Mouse (Mus musculus): ENCODE measurements around the gene Bmpr1b. TPM values are rescaled to one million over a fixed set of nuclear protein-coding genes. Genes with fewer than 3 reads are reported as not detected.

Gene Bmpr1b
- polyA plus RNA-seq, 1 experiment from 2014 or later: 4.2 TPM

DNA sequence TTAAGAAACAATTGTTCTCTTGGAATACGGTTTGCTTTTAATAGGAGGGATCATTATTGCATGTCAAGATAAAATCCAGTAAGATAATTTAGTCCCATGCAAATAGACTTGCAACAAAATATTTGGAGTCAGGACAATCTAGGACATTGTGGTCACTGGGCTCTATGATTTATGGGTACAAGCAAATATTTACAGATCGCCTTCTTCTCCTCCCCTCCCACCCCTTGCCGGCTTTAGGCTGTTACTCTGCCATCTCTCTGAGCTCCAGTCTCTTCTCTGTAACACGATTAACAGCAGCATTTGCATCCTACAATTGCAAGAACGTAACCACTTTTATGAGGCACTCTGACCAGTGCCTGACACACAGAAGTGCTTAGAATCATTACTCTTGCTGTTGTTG lies 104.1 kb downstream of the Bmpr1b start:
- no peak for ATAC-seq (ENCODE audit: low FRiP score, low TSS enrichment)
- no peaks in the 10 kb centered on the region for H3K4me1 ChIP-seq (ENCODE audit: control insufficient read depth, insufficient read depth, low read length)
- no peak overlapping the region for H3K27ac ChIP-seq (replicated peaks; ENCODE audit: low read depth, low read length)
- no peaks in the 10 kb centered on the region for H3K27me3 ChIP-seq (ENCODE audit: control insufficient read depth, insufficient read depth, low read length)
- H3K9me3 ChIP-seq (ENCODE audit: control insufficient read depth, low read length): no peaks in the 10 kb centered on the region
- 73% methylated on average over 5 of the region's 5 CpGs for WGBS
- no peak for DNase-seq
- H3K4me3 ChIP-seq (replicated peaks; ENCODE audit: low read depth, low read length): no peak overlapping the region
- H3K4me2 ChIP-seq (ENCODE audit: low read length): no peak overlapping the region
- H3K9ac ChIP-seq (replicated peaks; ENCODE audit: low read length): no peak overlapping the region
- no peaks in the 10 kb centered on the region for H3K36me3 ChIP-seq (ENCODE audit: control insufficient read depth, insufficient read depth, low read length)

DNA sequence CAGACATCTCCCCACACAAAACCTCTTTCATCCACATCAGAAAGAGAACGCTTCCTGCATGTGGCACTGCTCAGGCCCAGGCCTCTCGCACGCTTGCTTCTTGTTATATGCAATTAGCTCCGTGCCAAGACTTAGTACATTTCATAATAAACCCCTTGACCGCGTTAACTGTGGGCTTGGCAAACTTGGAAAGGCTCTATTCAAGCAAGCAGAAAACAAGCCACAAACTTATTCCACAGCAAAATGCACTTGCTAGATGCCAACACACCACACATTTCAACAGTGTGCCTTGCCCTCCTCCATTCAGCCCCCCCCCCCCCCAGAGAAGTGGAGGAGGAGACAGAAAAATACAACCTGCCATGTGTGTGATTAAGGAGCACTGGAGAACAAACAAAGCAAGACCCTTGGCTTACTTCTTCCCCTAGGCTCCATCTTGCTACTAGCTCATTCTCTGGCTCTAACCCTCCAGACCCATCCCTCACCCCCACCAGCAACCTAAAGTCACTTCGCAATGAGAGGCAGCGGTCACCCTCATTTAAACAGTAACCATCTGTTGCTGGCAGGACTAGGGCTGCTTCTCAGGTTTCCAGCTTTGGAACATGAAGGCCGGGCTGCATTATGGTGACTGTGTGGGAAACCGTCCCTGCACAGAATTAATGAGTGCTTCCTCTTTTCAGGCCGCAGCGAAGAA lies 105.5 kb downstream of the Bmpr1b start:
- ATAC-seq (ENCODE audit: low FRiP score, low TSS enrichment): peak; percentile 77
- Histone ChIP-seq H3K4me3 (replicated peaks; ENCODE audit: low read depth, low read length) (no peak overlapping the region), H3K4me1 (ENCODE audit: control insufficient read depth, insufficient read depth, low read length) (no peaks in the 10 kb centered on the region), H3K9ac (replicated peaks; ENCODE audit: low read length) (no peak overlapping the region), H3K36me3 (ENCODE audit: control insufficient read depth, insufficient read depth, low read length) (no peaks in the 10 kb centered on the region), H3K27me3 (ENCODE audit: control insufficient read depth, insufficient read depth, low read length) (no peaks in the 10 kb centered on the region), H3K4me2 (ENCODE audit: low read length) (no peak overlapping the region), H3K9me3 (ENCODE audit: control insufficient read depth, low read length) (no peaks in the 10 kb centered on the region), H3K27ac (replicated peaks; ENCODE audit: low read depth, low read length) (0 out of 2 replicates have a peak overlapping the region, but pooled peaks have one; percentile 6)
- 30% methylated on average over 12 of the region's 12 CpGs for WGBS
- DNase-seq: peak; percentile 37

DNA sequence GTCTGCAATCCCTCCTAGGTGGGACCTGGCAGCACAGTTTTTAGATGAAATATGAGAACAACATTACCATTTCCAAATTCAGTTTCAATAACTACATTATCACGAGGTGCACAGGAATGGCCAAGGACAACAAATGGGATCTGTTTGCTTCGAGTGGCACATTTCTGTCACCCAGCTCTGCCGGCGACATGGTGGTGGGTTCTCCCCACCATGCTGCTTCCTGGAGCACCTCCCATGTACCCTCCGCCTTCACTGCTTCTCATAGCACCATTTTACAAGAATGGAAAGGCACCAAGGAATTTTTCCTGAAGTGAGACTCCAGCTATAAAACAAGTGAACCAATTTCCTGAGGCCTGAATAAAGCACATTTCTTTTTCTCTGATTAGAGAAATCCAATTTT lies 108.0 kb downstream of the Bmpr1b start:
- Histone ChIP-seq H3K4me1 (ENCODE audit: control insufficient read depth, insufficient read depth, low read length) (no peaks in the 10 kb centered on the region), H3K27me3 (ENCODE audit: control insufficient read depth, insufficient read depth, low read length) (no peaks in the 10 kb centered on the region), H3K4me2 (ENCODE audit: low read length) (no peak overlapping the region), H3K36me3 (ENCODE audit: control insufficient read depth, insufficient read depth, low read length) (no peaks in the 10 kb centered on the region), H3K27ac (replicated peaks; ENCODE audit: low read depth, low read length) (no peak overlapping the region), H3K4me3 (replicated peaks; ENCODE audit: low read depth, low read length) (no peak overlapping the region), H3K9ac (replicated peaks; ENCODE audit: low read length) (no peak overlapping the region), H3K9me3 (ENCODE audit: control insufficient read depth, low read length) (no peaks in the 10 kb centered on the region)
- no peak for DNase-seq
- WGBS: 93% methylated on average over 5 of the region's 5 CpGs
- no peak for ATAC-seq (ENCODE audit: low FRiP score, low TSS enrichment)

DNA sequence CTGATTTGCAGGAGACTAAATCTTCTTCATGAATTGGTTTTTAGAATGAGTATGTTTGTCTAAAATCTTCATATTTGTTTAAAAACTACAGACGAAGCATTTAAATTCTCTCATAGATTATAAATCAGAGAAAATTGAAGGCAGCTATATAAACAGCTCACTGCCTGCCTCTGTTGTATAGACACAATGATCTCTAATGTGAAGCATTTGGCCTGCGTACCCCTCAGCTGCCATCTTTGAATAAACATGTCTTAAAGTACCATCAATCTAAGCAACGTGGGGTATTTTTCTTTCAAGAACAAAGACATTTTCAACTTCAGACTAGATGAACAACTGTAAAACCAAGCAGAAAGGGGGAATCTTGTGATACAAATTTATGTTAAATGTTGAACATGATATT lies 109.3 kb downstream of the Bmpr1b start:
- no peak for DNase-seq
- no peak overlapping the region for H3K9ac ChIP-seq (replicated peaks; ENCODE audit: low read length)
- ATAC-seq (ENCODE audit: low FRiP score, low TSS enrichment): no peak
- H3K36me3 ChIP-seq (ENCODE audit: control insufficient read depth, insufficient read depth, low read length): no peaks in the 10 kb centered on the region
- H3K9me3 ChIP-seq (ENCODE audit: control insufficient read depth, low read length): no peaks in the 10 kb centered on the region
- H3K27ac ChIP-seq (replicated peaks; ENCODE audit: low read depth, low read length): no peak overlapping the region
- 81% methylated on average over 3 of the region's 3 CpGs for WGBS
- H3K4me1 ChIP-seq (ENCODE audit: control insufficient read depth, insufficient read depth, low read length): no peaks in the 10 kb centered on the region
- H3K27me3 ChIP-seq (ENCODE audit: control insufficient read depth, insufficient read depth, low read length): no peaks in the 10 kb centered on the region
- no peak overlapping the region for H3K4me3 ChIP-seq (replicated peaks; ENCODE audit: low read depth, low read length)
- no peak overlapping the region for H3K4me2 ChIP-seq (ENCODE audit: low read length)

DNA sequence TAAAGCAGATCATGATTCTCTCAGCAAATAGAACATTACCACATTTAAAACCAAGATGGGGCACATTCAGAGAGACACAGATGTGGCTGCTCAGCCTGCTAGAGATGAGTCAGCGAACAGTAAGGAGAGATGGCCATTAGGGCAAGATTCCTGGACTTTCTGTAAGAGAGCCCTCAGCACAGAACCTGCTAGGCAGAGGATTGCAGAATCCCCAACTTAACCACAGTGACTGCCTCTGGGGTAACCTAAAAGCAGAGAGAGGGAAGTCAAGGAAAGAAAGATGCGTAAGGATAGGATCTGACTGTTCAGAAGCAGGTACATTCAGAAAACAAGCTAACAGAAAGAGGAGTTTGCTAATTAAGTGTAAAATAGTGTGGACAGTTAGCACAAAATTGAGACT lies 118.5 kb downstream of the Bmpr1b start:
- DNase-seq: no peak
- Histone ChIP-seq H3K9ac (replicated peaks; ENCODE audit: low read length) (no peak overlapping the region), H3K4me3 (replicated peaks; ENCODE audit: low read depth, low read length) (no peak overlapping the region), H3K27me3 (ENCODE audit: control insufficient read depth, insufficient read depth, low read length) (no peaks in the 10 kb centered on the region), H3K27ac (replicated peaks; ENCODE audit: low read depth, low read length) (no peak overlapping the region), H3K9me3 (ENCODE audit: control insufficient read depth, low read length) (no peaks in the 10 kb centered on the region), H3K4me1 (ENCODE audit: control insufficient read depth, insufficient read depth, low read length) (no peaks in the 10 kb centered on the region), H3K4me2 (ENCODE audit: low read length) (no peak overlapping the region), H3K36me3 (ENCODE audit: control insufficient read depth, insufficient read depth, low read length) (no peaks in the 10 kb centered on the region)
- no peak for ATAC-seq (ENCODE audit: low FRiP score, low TSS enrichment)
- WGBS: 97% methylated on average over 2 of the region's 2 CpGs

DNA sequence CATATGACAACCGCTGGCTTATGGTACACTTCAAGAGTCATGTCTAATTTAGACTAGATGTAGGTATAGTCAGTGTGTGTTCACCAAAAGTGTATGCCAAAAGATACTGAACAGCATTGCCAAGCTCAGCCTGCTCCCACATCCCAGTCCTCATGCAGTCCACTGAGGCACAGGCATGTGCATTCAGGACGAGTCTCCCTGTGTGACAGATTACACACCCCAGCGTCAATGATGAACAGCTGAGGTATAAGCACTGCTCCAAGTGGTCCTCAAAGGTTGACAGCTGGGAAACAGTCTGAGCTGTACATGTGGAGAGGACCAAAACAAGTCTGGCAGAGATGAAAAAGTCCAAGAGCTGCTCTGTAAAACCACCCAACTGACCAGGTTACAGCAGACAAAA lies 119.6 kb downstream of the Bmpr1b start:
- ATAC-seq (ENCODE audit: low FRiP score, low TSS enrichment) (no peak), DNase-seq (no peak)
- H3K27ac ChIP-seq (replicated peaks; ENCODE audit: low read depth, low read length): no peak overlapping the region
- no peaks in the 10 kb centered on the region for H3K36me3 ChIP-seq (ENCODE audit: control insufficient read depth, insufficient read depth, low read length)
- H3K9me3 ChIP-seq (ENCODE audit: control insufficient read depth, low read length): no peaks in the 10 kb centered on the region
- H3K4me3 ChIP-seq (replicated peaks; ENCODE audit: low read depth, low read length): no peak overlapping the region
- no peaks in the 10 kb centered on the region for H3K4me1 ChIP-seq (ENCODE audit: control insufficient read depth, insufficient read depth, low read length)
- H3K27me3 ChIP-seq (ENCODE audit: control insufficient read depth, insufficient read depth, low read length): no peaks in the 10 kb centered on the region
- H3K9ac ChIP-seq (replicated peaks; ENCODE audit: low read length): no peak overlapping the region
- whole genome bisulfite sequencing: 82% methylated on average over 3 of the region's 3 CpGs
- H3K4me2 ChIP-seq (ENCODE audit: low read length): no peak overlapping the region

DNA sequence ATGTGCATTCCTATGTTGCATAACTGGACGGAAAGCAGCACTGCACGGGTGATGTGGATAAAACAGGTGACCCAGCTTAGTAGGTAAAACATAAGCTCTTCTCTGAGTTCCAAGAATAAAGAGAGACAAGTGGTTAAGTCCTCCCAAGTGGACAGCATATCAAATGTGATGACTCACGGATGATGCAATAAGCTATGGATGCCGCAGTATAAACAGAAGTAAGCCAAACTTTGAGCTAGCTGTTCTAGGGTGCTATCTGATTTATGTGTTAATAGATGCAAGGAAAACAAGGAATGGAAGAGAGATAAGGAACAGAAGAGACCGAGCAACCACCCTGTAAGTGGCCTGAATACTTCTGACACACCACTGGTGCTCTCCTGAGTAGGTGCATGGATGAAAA lies 120.1 kb downstream of the Bmpr1b start:
- no peak for ATAC-seq (ENCODE audit: low FRiP score, low TSS enrichment)
- 97% methylated on average over 5 of the region's 5 CpGs for WGBS
- H3K9me3 ChIP-seq (ENCODE audit: control insufficient read depth, low read length): no peaks in the 10 kb centered on the region
- no peak overlapping the region for H3K27ac ChIP-seq (replicated peaks; ENCODE audit: low read depth, low read length)
- no peaks in the 10 kb centered on the region for H3K4me1 ChIP-seq (ENCODE audit: control insufficient read depth, insufficient read depth, low read length)
- no peak for DNase-seq
- H3K36me3 ChIP-seq (ENCODE audit: control insufficient read depth, insufficient read depth, low read length): no peaks in the 10 kb centered on the region
- H3K27me3 ChIP-seq (ENCODE audit: control insufficient read depth, insufficient read depth, low read length): no peaks in the 10 kb centered on the region
- no peak overlapping the region for H3K4me3 ChIP-seq (replicated peaks; ENCODE audit: low read depth, low read length)
- H3K4me2 ChIP-seq (ENCODE audit: low read length): no peak overlapping the region
- H3K9ac ChIP-seq (replicated peaks; ENCODE audit: low read length): no peak overlapping the region

DNA sequence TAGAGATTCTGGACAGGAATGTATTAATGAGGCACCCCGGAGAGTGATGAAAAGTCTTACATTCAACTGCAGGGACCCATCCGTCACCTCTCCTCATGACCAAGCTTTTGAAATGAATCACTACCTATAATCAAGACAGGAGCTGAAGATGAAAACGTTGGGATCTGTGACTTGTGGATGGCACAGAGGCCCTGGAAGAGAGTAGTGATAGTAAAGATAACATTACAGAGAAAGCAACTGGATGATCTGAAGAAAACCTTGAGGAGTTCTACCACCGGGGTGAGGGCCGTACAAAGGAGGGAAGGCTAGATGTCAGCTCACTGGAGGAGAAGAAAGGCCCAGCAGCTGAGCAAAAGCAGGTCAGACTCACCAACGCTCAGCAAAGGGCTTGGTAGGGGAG lies 120.7 kb downstream of the Bmpr1b start:
- DNase-seq (no peak), ATAC-seq (ENCODE audit: low FRiP score, low TSS enrichment) (no peak)
- WGBS: 78% methylated on average over 6 of the region's 6 CpGs
- Histone ChIP-seq H3K4me3 (replicated peaks; ENCODE audit: low read depth, low read length) (no peak overlapping the region), H3K9me3 (ENCODE audit: control insufficient read depth, low read length) (no peaks in the 10 kb centered on the region), H3K9ac (replicated peaks; ENCODE audit: low read length) (no peak overlapping the region), H3K4me2 (ENCODE audit: low read length) (no peak overlapping the region), H3K36me3 (ENCODE audit: control insufficient read depth, insufficient read depth, low read length) (no peaks in the 10 kb centered on the region), H3K4me1 (ENCODE audit: control insufficient read depth, insufficient read depth, low read length) (no peaks in the 10 kb centered on the region), H3K27me3 (ENCODE audit: control insufficient read depth, insufficient read depth, low read length) (no peaks in the 10 kb centered on the region), H3K27ac (replicated peaks; ENCODE audit: low read depth, low read length) (no peak overlapping the region)

DNA sequence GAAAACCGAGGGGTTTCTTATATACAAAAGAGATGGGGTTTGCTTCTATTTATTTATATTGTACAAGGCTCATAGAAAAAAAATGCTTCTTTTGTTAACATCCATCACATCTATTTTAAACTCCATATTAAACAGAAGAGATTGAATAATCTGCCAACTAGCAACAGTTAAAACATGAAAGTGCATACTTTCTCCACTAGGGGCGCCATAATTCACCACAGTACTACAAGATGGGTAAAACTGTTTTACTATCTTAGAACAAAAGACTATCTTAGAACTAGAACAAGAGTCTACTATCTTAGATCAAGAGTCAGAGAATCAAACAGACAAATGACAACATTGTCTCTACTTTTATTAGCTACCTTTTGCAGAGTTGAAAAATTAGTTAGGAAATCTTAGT lies 125.8 kb downstream of the Bmpr1b start:
- WGBS: 46% methylated on average over 2 of the region's 2 CpGs
- Histone ChIP-seq H3K4me2 (ENCODE audit: low read length) (no peak overlapping the region), H3K36me3 (ENCODE audit: control insufficient read depth, insufficient read depth, low read length) (no peaks in the 10 kb centered on the region), H3K9me3 (ENCODE audit: control insufficient read depth, low read length) (no peaks in the 10 kb centered on the region), H3K9ac (replicated peaks; ENCODE audit: low read length) (no peak overlapping the region), H3K4me3 (replicated peaks; ENCODE audit: low read depth, low read length) (no peak overlapping the region), H3K4me1 (ENCODE audit: control insufficient read depth, insufficient read depth, low read length) (no peaks in the 10 kb centered on the region), H3K27me3 (ENCODE audit: control insufficient read depth, insufficient read depth, low read length) (no peaks in the 10 kb centered on the region), H3K27ac (replicated peaks; ENCODE audit: low read depth, low read length) (no peak overlapping the region)
- DNase-seq: peak; percentile 47
- ATAC-seq (ENCODE audit: low FRiP score, low TSS enrichment): no peak
